Mouse (Mus musculus) forebrain, embryonic 13.5 days (tissue): ENCODE data around the gene Ankrd13b. TPM values are rescaled to one million over a fixed set of nuclear protein-coding genes. Genes with fewer than 3 reads are reported as not detected.

Experiments
- ATAC-seq: fragments of 200-750 bp; cut with Nextera tagmentation; 2 replicates; pipeline ENCODE4 v1.8.0; 2017
- H3K27ac ChIP-seq: fragments of 300-500 bp; sonication (generic); 2 replicates; pipeline ENCODE4 v1.5.1; 2015; ENCODE audit warnings: inconsistent platforms, mild to moderate bottlenecking, moderate library complexity
- H3K27me3 ChIP-seq: fragments of 300-500 bp; sonication (generic); 2 replicates; pipeline ENCODE4 v1.6.1; 2015; ENCODE audit warnings: mild to moderate bottlenecking, inconsistent platforms
- H3K36me3 ChIP-seq: fragments of 300-500 bp; sonication (generic); 2 replicates; pipeline ENCODE4 v1.6.1; 2015; ENCODE audit warnings: mild to moderate bottlenecking, inconsistent platforms; ENCODE audit not compliant: poor library complexity, severe bottlenecking
- H3K4me1 ChIP-seq: fragments of 300-500 bp; sonication (generic); 2 replicates; pipeline ENCODE4 v1.6.1; 2015; ENCODE audit warnings: inconsistent platforms
- H3K4me2 ChIP-seq: fragments of 300-500 bp; sonication (generic); 2 replicates; pipeline ENCODE4 v1.6.1; 2015; ENCODE audit warnings: inconsistent platforms, mild to moderate bottlenecking, moderate library complexity
- H3K4me3 ChIP-seq: fragments of 300-500 bp; sonication (generic); 2 replicates; pipeline ENCODE4 v1.5.1; 2015; ENCODE audit warnings: mild to moderate bottlenecking, inconsistent platforms
- H3K9ac ChIP-seq: fragments of 300-500 bp; sonication (generic); 2 replicates; pipeline ENCODE4 v1.6.1; 2015; ENCODE audit warnings: mild to moderate bottlenecking, inconsistent platforms
- H3K9me3 ChIP-seq: fragments of 300-500 bp; sonication (generic); replicated peaks from 2 replicates; pipeline ENCODE4 v1.6.1; 2016; ENCODE audit warnings: inconsistent platforms
- WGBS: fragments of 180-500 bp; shearing (Covaris S2); methylation state at CpG from one replicate; pipeline ENCODE4 v1.1.7; 2015; 5-methylcytosine and 5-hydroxymethylcytosine counted together
- polyA plus RNA-seq: library from polyadenylated mRNA; unstranded; fragments of >200 nt; fragmentation: Nextera tagmentation; extraction: Ambion mirVana; gene quantifications from 2 replicates; pipeline ENCODE4 v1.2.1, GENCODE M21; 2015

The Ankrd13b gene
- polyA plus RNA-seq, 1 experiment from 2014 or later: 18.0 TPM

GRCm38 (mm10) chr11:77515637-77516552 is 26.4 kb upstream of the Ankrd13b start, which contains the start of gene Trp53i13:
Trp53i13 (minus strand) TSS chr11:77515980.
- peak within 1 kb of the TSS; percentile 66 for H3K9ac ChIP-seq
- 7% methylated on average over 39 of the region's 39 CpGs for WGBS
- peaks cover 57% of the 10 kb centered on the region for H3K4me1 ChIP-seq
- H3K27me3 ChIP-seq: peaks cover 29% of the 10 kb centered on the region
- peak; percentile 22; the same call in 1 of the 2 replicates for ATAC-seq
- peak within 1 kb of the TSS; percentile 50 for H3K4me3 ChIP-seq
- peak within 1 kb of the TSS; percentile 95 for H3K4me2 ChIP-seq
- no peaks in the 10 kb centered on the region for H3K9me3 ChIP-seq
- H3K27ac ChIP-seq: no peak within 1 kb of the TSS
- H3K36me3 ChIP-seq: no peaks in the 10 kb centered on the region

- H3K4me2 ChIP-seq: peak within 1 kb of the TSS; percentile 95
- no peak within 1 kb of the TSS; the same call in 1 of the 2 replicates for H3K27ac ChIP-seq
- H3K9me3 ChIP-seq: no peaks in the 10 kb centered on the region
- peaks cover 48% of the 10 kb centered on the region for H3K4me1 ChIP-seq
- 0% methylated on average over 68 of the region's 72 CpGs for WGBS
- H3K27me3 ChIP-seq: peaks cover 29% of the 10 kb centered on the region
- H3K9ac ChIP-seq: peak within 1 kb of the TSS; percentile 66
- peak within 1 kb of the TSS; percentile 56 for H3K4me3 ChIP-seq
- H3K36me3 ChIP-seq: no peaks in the 10 kb centered on the region
- ATAC-seq: peak; percentile 56
Measured at GRCm38 (mm10) chr11:77514832-77515636, 25.6 kb upstream of the Ankrd13b start, which contains the start of gene Abhd15. Abhd15 (plus strand) TSS chr11:77515121.

GRCm38 (mm10) chr11:77514281-77514831 is 24.9 kb upstream of the Ankrd13b start:
- 4% methylated on average over 19 of the region's 19 CpGs for whole genome bisulfite sequencing
- H3K4me1 ChIP-seq: peaks cover 41% of the 10 kb centered on the region
- H3K36me3 ChIP-seq: no peaks in the 10 kb centered on the region
- peak overlapping the region; percentile 50 for H3K4me3 ChIP-seq
- H3K9ac ChIP-seq: peak overlapping the region; percentile 66
- no peak for ATAC-seq
- H3K4me2 ChIP-seq: peak overlapping the region; percentile 95
- H3K27ac ChIP-seq: no peak overlapping the region; the same call in 1 of the 2 replicates
- no peaks in the 10 kb centered on the region for H3K9me3 ChIP-seq
- H3K27me3 ChIP-seq: peaks cover 29% of the 10 kb centered on the region

DNA sequence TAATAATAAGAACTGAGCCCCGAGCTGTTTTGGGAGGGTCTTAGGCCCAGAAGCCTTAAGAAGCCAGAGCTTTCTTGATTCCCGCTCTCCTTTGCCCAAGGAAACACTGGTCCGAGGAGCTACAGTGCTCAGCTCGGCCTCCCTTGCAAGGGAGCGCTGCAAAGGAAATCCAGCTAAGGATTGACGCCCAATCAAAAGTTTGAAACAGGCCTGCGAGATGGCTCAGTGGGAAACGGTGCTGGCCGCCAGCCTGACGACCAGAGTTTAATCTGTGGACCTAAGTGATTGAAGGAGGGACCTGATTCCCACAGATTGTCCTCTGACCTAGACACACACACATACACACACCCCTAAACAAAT is 24.3 kb upstream of the Ankrd13b start:
- Histone ChIP-seq H3K4me1 (peaks cover 41% of the 10 kb centered on the region), H3K4me3 (peak overlapping the region; percentile 56), H3K4me2 (peak overlapping the region; percentile 95), H3K27ac (no peak overlapping the region), H3K27me3 (peaks cover 29% of the 10 kb centered on the region), H3K9me3 (no peaks in the 10 kb centered on the region), H3K9ac (peak overlapping the region; percentile 43; the same call in 1 of the 2 replicates), H3K36me3 (peaks cover 1% of the 10 kb centered on the region; the same call in 1 of the 2 replicates)
- no peak for ATAC-seq
- WGBS: 10% methylated on average over 10 of the region's 10 CpGs

DNA sequence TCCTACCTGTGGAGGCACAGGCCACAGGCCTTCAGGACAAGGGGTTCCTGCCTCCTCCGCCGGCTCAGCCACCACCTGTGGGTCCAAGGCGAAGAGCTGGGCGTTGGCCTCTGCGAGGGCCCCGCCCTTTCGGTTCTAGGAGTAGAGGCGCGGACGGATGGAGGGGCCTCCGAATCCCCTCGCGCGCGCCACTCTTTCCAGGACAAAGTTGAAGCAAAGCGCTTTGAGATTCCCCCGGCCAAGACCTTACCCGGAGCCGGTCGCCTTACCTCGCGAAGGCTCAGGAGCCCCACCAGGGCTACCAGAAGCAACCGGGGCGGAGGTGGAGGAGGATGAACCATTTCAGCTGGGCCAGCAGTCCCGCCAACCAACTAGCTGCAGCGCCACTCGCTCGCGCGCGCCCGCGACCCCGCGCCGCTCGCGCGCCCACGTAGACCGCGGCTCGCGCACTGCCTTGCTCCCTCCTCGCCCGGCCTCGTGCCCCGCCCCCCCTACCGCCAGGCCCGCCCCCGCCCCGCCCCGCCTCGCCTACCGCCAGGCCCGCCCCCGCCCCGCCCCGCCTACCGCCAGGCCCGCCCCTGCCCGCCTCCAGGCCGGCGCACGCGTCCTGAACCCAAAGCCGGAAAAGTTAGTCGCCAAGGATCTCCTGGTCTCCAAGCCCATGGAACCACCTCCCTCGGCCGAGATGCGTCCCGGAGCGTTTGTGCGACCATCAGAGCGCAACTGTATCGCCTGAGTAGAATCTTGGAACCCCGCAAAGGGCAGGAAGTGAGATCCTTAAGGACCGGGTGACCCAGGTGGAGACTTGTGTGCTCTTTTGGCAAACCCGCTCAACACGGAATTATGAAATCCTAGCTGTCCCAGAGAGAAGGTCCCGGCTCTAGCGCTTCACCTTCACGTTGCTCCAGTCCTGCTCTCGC is 23.7 kb upstream of the Ankrd13b start:
- H3K27me3 ChIP-seq: peaks cover 29% of the 10 kb centered on the region
- peak overlapping the region; percentile 68 for H3K9ac ChIP-seq
- no peaks in the 10 kb centered on the region for H3K9me3 ChIP-seq
- H3K4me1 ChIP-seq: peaks cover 46% of the 10 kb centered on the region
- H3K4me3 ChIP-seq: peak overlapping the region; percentile 56
- WGBS: under 1% methylated on average over 47 of the region's 84 CpGs
- H3K36me3 ChIP-seq: peaks cover 6% of the 10 kb centered on the region; the same call in 1 of the 2 replicates
- H3K4me2 ChIP-seq: peak overlapping the region; percentile 95
- no peak overlapping the region for H3K27ac ChIP-seq
- ATAC-seq: peak; percentile 68

DNA sequence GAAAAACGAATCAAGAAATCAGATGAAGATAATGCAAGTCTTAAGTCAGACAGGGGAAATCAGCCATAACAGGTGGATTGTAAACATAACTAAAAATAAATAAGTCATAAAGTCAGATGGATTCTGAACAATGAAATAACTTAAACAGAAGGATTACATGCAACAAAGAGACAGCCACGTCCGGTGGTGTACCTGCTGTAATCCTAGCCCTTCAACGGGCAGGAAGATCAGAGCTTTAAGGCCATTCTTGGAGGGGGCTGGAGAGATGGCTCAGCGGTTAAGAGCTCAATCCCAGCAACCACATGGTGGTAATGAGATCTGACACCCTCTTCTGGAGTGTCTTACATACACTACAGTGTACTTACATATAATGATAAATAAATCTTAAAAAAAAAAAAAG is 21.9 kb upstream of the Ankrd13b start:
- Histone ChIP-seq H3K9me3 (no peaks in the 10 kb centered on the region), H3K27me3 (peaks cover 19% of the 10 kb centered on the region), H3K9ac (no peak overlapping the region), H3K4me3 (no peak overlapping the region), H3K4me1 (peaks cover 47% of the 10 kb centered on the region), H3K27ac (no peak overlapping the region), H3K36me3 (peaks cover 21% of the 10 kb centered on the region), H3K4me2 (no peak overlapping the region)
- WGBS: 86% methylated on average over 5 of the region's 5 CpGs
- no peak for ATAC-seq

DNA sequence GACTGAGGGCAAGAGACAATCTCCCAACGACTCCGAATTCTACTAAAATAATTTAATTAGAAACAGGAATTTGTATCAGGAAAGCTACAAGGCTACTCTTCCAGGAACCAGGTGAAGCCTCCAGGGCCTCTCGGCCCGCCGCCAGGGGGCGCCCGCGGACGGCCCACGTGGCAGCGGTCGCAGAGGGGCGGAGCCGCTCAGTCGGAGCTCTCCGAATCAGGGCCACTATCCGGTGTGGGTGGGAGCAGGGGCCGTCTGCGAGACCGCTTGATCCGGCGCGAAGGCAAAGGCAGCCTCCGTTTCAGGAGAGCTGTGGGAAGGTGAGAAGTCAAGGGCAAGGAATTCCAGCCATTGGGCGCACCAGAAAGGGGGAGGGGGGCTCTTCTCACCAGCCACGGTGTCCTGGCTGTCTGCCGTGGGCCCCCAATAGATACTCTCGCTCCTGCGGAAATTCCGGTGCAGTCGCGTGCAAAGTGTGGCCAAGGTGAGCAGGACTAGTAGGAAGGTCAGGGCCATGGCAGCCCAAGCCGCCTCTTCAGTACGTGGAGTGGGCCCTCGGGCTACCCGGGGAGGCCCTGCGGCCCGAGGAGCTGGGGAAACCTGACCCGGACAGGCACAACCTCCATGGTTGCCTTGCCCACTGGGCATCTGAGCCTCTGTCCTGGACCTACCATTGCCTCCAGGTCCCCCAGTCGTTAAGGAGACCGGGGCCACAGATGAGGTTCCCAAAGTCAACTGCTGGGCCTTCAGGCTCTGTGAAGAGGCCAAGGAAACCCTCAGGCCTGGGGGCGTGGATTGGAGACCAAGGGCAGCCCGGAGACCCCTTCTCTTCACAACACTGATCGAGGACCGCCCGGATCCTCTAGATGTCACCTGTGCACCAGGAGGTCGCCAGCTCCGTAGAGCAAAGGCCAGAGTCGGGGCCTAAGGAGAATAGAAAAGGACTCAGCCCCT is 18.9 kb upstream of the Ankrd13b start:
- Histone ChIP-seq H3K27ac (no peak overlapping the region), H3K9me3 (no peaks in the 10 kb centered on the region), H3K4me2 (peak overlapping the region; percentile 67), H3K27me3 (no peaks in the 10 kb centered on the region), H3K9ac (peak overlapping the region; percentile 61), H3K4me3 (peak overlapping the region; percentile 34), H3K36me3 (peaks cover 51% of the 10 kb centered on the region), H3K4me1 (peaks cover 17% of the 10 kb centered on the region)
- ATAC-seq: peak; percentile 70
- 20% methylated on average over 49 of the region's 49 CpGs for WGBS

GRCm38 (mm10) chr11:77507426-77507825 is 17.9 kb upstream of the Ankrd13b start:
- no peaks in the 10 kb centered on the region for H3K27me3 ChIP-seq
- peaks cover 13% of the 10 kb centered on the region for H3K4me1 ChIP-seq
- H3K4me2 ChIP-seq: no peak overlapping the region
- WGBS: 76% methylated on average over 4 of the region's 4 CpGs
- H3K4me3 ChIP-seq: no peak overlapping the region
- peaks cover 60% of the 10 kb centered on the region for H3K36me3 ChIP-seq
- no peaks in the 10 kb centered on the region for H3K9me3 ChIP-seq
- peak overlapping the region; percentile 14; the same call in 1 of the 2 replicates for H3K27ac ChIP-seq
- no peak overlapping the region for H3K9ac ChIP-seq
- peak; percentile 12 for ATAC-seq

GRCm38 (mm10) chr11:77506941-77507340 is 17.5 kb upstream of the Ankrd13b start:
- no peak for ATAC-seq
- Histone ChIP-seq H3K4me2 (no peak overlapping the region), H3K9ac (no peak overlapping the region), H3K9me3 (no peaks in the 10 kb centered on the region), H3K27me3 (no peaks in the 10 kb centered on the region), H3K27ac (no peak overlapping the region), H3K4me3 (no peak overlapping the region), H3K4me1 (peaks cover 9% of the 10 kb centered on the region), H3K36me3 (peaks cover 65% of the 10 kb centered on the region)
- 84% methylated on average over 6 of the region's 6 CpGs for WGBS

- Histone ChIP-seq H3K27ac (no peak overlapping the region), H3K4me2 (no peak overlapping the region), H3K9me3 (no peaks in the 10 kb centered on the region), H3K27me3 (no peaks in the 10 kb centered on the region), H3K4me1 (peaks cover 7% of the 10 kb centered on the region), H3K36me3 (peaks cover 67% of the 10 kb centered on the region), H3K4me3 (no peak overlapping the region), H3K9ac (no peak overlapping the region)
- WGBS: 87% methylated on average over 13 of the region's 14 CpGs
- ATAC-seq: no peak
Measured at GRCm38 (mm10) chr11:77506273-77506672, 16.8 kb upstream of the Ankrd13b start.
